Mouse (Mus musculus) c-Kit-positive CD71-positive TER-119-positive erythroid progenitor cells, embryonic 14.5 days (primary cell): Measurements from ENCODE around the gene Lce3d.

Experiments
- DNase-seq: peaks from one replicate; pipeline ENCODE4 v3.0.0-alpha.2; 2013; ENCODE audit warnings: low spot score

Lce3d gene

GRCm38 (mm10) chr3:92957090-92957489 lies at the start of gene Lce3d:
Gene Lce3d, plus strand, starts transcription at chr3:92957390.
- DNase-seq = no peak

- DNase-seq = no peak
These were observed 49.6 kb upstream of the Lce3d start for GRCm38 (mm10) chr3:92907571-92907970.

- DNase-seq = no peak
These were observed 36.8 kb upstream of the Lce3d start for GRCm38 (mm10) chr3:92920364-92920763.

- no peak for DNase-seq
These were observed 31.1 kb upstream of the Lce3d start, which contains the start of gene Lce3a for GRCm38 (mm10) chr3:92926130-92926529. Gene Lce3a, minus strand, starts transcription at chr3:92926230.

- no peak for DNase-seq
These were observed 24.5 kb upstream of the Lce3d start, which contains the start of gene Lce3b for GRCm38 (mm10) chr3:92932679-92933078. Gene Lce3b, plus strand, starts transcription at chr3:92932979.

GRCm38 (mm10) chr3:92944186-92944585 lies 13.0 kb upstream of the Lce3d start, which contains the start of gene Lce3c:
Gene Lce3c, plus strand, starts transcription at chr3:92944486.
- DNase-seq = no peak

GRCm38 (mm10) chr3:92966761-92967160 lies 9.6 kb downstream of the Lce3d start, which contains the start of gene Lce3e:
Gene Lce3e, plus strand, starts transcription at chr3:92967061.
- DNase-seq = no peak

GRCm38 (mm10) chr3:92978484-92978883 lies 21.3 kb downstream of the Lce3d start:
- no peak for DNase-seq

- no peak for DNase-seq
These were observed 34.7 kb downstream of the Lce3d start, which contains the start of gene Lce3f for GRCm38 (mm10) chr3:92991926-92992325. Gene Lce3f, plus strand, starts transcription at chr3:92992226.

GRCm38 (mm10) chr3:92998691-92999090 lies 41.5 kb downstream of the Lce3d start:
- peak; percentile 5 for DNase-seq

- DNase-seq = no peak
These were observed 43.4 kb downstream of the Lce3d start for GRCm38 (mm10) chr3:93000621-93001020.

- DNase-seq = no peak
These were observed 45.7 kb downstream of the Lce3d start for GRCm38 (mm10) chr3:93002843-93003242.
